Mouse (Mus musculus): ENCODE measurements around the gene Hs6st2.

- TF ChIP-seq CTCF (IDR thresholded peaks at IDR 0.05; ENCODE audit: low read depth), result no peak
- TF ChIP-seq EP300 (IDR thresholded peaks at IDR 0.05; ENCODE audit: low read depth), result no peak
Observed at GRCm38 (mm10) chrX:51681170-51681667, 437 bp downstream of the Hs6st2 start.
